Mouse (Mus musculus): Measurements from ENCODE around the gene Slc4a1.

Gene Slc4a1

GRCm38 (mm10) chr11:102318576-102319409, 47.2 kb downstream of the Slc4a1 start:
- peak; percentile 56 for DNase-seq

GRCm38 (mm10) chr11:102317901-102318575, 48.0 kb downstream of the Slc4a1 start:
- peak; percentile 74 for DNase-seq

GRCm38 (mm10) chr11:102317298-102317900, 48.6 kb downstream of the Slc4a1 start:
- DNase-seq: peak; percentile 48

GRCm38 (mm10) chr11:102316572-102317297, 49.3 kb downstream of the Slc4a1 start:
- DNase-seq: peak; percentile 92

GRCm38 (mm10) chr11:102315690-102316571, 50.1 kb downstream of the Slc4a1 start:
- peak; percentile 40 for DNase-seq

GRCm38 (mm10) chr11:102314321-102314720, 51.7 kb downstream of the Slc4a1 start:
- DNase-seq: no peak

- no peak for DNase-seq
Observed at GRCm38 (mm10) chr11:102312586-102312985, 53.4 kb downstream of the Slc4a1 start.

- DNase-seq: no peak
Observed at GRCm38 (mm10) chr11:102311966-102312365, 54.0 kb downstream of the Slc4a1 start.

GRCm38 (mm10) chr11:102310768-102311695, 55.0 kb downstream of the Slc4a1 start:
- DNase-seq: no peak

- no peak for DNase-seq
Observed at GRCm38 (mm10) chr11:102309821-102310617, 56.0 kb downstream of the Slc4a1 start.

GRCm38 (mm10) chr11:102308979-102309378, 57.0 kb downstream of the Slc4a1 start:
- peak; percentile 96 for DNase-seq

GRCm38 (mm10) chr11:102308104-102308503, 57.9 kb downstream of the Slc4a1 start:
- no peak for DNase-seq

- no peak for DNase-seq
Observed at GRCm38 (mm10) chr11:102305359-102305758, 60.6 kb downstream of the Slc4a1 start.

- no peak for DNase-seq
Observed at GRCm38 (mm10) chr11:102304141-102304540, 61.9 kb downstream of the Slc4a1 start.

- no peak for DNase-seq
Observed at GRCm38 (mm10) chr11:102299839-102300238, 66.2 kb downstream of the Slc4a1 start.
